Mouse (Mus musculus): ENCODE data around the gene Rps3.

Rps3 gene

DNA sequence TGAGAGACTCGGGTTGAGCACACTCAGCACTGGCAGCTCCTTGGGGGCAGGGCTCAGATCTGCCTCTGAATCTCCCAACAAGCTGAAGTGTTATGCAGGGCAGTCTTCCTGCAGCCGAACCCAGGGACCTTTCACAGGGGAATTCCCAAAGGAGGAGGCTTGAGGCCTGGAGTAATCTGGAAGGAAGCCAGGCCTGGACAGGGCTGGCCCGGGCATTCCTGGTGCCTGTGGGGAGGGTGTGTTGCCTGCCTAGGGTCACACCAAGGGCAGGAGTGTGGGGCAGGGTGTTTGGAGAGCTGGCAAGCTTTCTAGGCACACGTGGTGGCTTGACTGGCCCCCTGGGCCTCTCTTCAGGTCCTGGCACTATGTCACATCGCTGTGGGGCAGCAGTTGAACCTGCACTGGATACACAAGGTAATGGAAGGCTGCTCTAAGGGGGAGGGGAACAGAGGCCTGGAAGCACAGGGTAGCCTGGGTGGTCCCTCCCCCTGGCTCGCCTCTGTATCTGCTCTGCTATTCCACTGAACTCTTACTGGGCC, 41.9 kb downstream of the Rps3 start:
- peak; percentile 38 for DNase-seq (ENCODE audit: low read depth)

DNA sequence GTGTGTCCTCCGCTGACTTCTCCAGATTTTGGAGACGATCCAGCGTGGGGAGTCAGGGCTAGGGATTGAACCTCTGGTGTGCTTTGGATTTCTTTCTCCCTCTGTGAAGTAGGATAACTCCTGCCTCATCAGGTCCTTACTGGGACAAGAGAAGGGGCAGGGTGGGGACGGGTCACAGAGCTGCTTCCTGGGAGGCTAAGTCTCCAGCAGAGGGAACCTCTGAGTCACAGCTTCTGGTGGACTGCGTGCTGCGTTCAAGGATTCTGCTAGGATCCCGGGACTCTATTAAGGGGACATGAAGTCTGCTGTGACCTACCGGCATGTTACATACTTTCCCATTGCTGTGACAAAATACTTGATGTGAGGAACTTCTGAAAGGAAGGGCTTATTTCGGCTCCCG, 44.7 kb downstream of the Rps3 start:
- DNase-seq (ENCODE audit: low read depth), result no peak

DNA sequence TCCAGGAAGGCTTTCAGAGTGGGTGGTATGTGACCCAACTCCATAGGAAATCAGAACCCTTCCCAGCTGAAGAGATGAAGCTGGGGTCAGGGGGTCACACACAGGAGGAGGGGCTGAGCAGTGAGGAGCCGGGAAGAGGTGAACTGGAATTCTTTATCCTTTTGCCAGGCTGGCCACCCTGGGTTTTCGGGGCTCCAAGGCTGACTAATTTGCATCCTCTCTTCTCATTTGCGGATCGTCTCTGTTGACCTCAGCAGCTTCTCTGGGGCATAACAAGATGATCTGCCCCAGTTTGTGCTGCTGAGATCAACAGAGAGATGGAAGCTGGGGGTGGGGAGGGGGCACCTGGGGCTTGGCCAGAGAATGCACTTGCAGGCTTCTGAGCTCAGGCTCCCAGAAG, 47.0 kb downstream of the Rps3 start:
- no peak for DNase-seq (ENCODE audit: low read depth)

DNA sequence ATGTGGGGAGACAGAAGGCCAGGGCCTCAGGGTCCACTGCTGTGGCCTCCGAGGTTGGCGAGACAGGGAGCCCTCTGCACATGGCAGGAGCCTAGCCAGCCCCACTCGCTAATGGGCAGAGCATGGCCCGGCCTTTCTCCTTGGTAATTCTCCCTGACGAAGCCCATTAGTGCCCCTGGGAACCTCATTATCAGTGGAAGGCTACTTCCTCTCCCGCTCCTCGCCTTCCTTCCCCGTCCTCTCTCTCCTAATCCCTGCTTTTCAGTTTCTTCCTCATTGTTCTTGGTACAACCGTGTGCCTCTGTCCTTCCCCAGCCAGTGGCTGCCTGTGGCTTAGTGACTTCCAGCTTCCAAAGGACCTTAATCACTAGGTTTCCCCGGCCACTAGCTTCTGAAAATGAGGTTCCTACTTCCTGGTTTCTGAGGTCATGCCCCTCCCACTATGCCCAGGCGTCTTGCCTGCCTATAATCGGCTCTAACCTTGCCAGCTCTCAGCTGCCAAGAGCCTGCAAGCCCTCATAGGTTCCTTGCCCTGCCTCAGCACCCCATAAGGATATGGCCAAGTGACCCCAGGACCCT, 48.8 kb downstream of the Rps3 start:
- no peak for DNase-seq (ENCODE audit: low read depth)

DNA sequence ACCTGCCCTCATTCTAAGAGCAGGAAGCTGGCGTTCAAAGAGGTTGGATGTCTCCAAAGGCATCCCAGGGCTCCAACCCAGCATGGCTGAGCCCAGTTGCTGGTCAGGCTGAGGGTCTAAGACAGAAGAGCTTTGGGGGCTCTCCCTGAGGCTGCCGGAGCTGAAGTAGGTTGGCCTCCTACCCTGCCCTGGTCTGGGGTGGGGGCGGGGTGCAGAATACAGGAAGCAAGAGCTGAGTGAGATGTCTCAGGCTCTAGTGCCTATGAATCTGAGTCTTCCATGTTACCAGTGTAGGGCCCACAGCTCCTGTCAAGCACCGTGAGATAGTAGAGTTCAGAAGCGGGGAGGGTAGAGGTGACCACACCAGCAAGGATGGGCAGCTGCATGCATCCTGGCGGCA, 50.7 kb downstream of the Rps3 start:
- DNase-seq (ENCODE audit: low read depth), result no peak

DNA sequence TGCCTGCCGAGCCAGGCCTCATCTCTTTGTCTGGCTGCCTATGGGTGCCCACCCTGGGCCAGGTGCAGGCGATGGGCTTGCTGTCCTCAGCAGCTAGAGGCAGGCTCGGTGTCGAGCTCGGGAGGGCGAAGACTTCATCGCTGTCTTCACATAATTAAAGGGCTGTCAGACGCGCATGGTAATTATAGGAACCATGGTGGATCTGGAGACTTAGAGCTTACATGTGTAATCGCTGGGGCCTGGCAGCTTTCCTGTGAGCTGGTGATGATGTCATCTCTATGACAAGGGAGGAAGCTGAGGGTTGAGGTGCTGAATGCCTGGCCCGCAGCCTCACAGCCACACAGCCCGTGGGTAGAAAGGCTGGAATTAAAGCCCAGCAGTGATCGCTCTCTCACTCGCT, 51.3 kb downstream of the Rps3 start:
- DNase-seq (ENCODE audit: low read depth), result peak; percentile 53

DNA sequence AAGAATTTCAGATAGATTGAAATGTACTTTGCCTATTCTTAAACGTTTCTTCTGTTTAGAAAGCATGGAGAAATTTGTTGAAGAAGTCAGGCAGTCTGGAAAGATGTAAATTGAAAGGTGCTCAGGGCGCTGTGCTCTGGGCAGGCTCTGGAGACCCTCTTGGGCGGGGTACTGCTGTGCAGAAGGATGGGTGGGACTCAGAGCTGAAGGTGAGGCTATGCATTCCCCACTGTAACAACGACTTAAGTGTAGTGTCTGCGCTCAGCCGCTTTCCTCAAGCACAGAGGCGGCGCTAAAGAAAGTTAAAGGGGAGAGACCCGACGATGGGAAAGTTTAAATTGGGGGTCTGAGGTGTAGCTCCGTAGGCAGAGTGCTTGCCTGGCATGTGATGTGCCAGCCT, 53.3 kb downstream of the Rps3 start:
- no peak for DNase-seq (ENCODE audit: low read depth)

DNA sequence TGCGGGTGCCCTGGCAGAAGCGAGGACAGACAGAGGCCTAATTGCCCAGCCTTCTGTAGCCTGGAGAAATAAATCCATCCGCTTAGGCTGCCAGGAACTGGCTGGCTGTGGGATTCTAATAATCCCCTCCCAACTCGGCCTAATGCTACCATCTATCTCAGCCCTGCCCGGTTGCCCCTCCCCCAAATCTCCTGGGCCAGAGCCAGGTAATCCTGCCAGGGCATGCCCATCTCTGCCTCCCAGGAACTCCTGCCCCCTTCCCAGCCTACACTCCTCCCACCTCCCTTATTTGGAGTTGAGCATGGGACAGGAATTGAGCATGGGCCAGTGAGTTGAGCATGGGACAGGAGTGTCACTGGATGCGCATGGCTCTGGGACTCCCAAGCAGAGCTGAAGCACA, 53.8 kb downstream of the Rps3 start:
- no peak for DNase-seq (ENCODE audit: low read depth)

DNA sequence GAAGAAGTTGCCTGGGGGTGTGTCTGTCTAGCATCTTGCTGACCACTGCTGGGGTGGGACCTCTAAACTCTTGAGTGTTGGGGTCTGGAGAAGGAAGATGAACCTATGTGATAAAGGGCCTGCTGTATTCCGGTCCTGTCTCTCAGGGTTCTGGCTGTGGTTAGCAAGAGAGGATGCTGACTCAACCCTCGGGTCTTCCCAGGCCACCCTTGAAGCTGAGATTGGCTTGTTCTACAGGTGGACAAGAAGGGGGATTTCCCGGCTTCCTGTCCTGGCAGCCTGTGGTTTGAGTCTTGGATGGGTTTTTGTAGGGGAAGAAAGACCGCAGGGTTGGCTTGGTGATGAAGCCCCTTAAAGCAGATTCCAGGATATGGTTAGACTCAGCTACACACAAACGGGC, 54.7 kb downstream of the Rps3 start:
- no peak for DNase-seq (ENCODE audit: low read depth)

DNA sequence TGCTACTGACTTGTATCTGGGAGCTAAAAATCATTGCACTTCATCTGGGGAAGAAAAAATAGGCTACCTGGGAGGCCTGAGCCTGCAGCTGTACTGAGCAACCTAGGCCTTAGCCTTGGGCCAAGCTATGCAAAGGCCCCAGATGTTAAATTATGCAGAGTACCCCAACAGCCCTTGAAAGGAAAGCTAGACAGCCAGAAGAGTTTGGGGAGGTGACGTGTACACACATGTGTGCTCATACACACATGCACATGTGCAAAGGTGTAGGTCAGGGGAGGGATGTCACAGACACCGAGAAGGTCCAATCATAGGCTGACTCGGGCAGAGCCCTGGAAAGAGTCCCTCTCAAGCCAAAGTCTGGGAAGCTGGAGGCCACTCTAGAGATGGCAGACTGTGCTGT, 55.6 kb downstream of the Rps3 start:
- DNase-seq (ENCODE audit: low read depth), result no peak
